Mouse (Mus musculus) thymus, adult 2 months (tissue): ENCODE results near the gene Oprm1. TPM values are rescaled to one million over a fixed set of nuclear protein-coding genes. Genes with fewer than 3 reads are reported as not detected.

Experiments used
- DNase-seq: peaks from one replicate; pipeline ENCODE4 v3.0.0; 2021
- H3K27ac ChIP-seq: fragments of 200-500 bp; 2 replicates; pipeline ENCODE4 v1.5.1; 2012; ENCODE audit warnings: low read length, control low read depth; ENCODE audit not compliant: control insufficient read depth, insufficient read depth
- H3K27me3 ChIP-seq: fragments of 200-500 bp; 2 replicates; pipeline ENCODE4 v1.6.1; 2012; ENCODE audit warnings: mild to moderate bottlenecking, low read length, moderate library complexity, mixed read lengths; ENCODE audit not compliant: control insufficient read depth, insufficient read depth
- H3K36me3 ChIP-seq: fragments of 200-500 bp; 2 replicates; pipeline ENCODE4 v1.6.1; 2012; ENCODE audit warnings: mild to moderate bottlenecking, low read length, moderate library complexity; ENCODE audit not compliant: control insufficient read depth, insufficient read depth
- H3K4me1 ChIP-seq: fragments of 200-500 bp; replicated peaks from 2 replicates; pipeline ENCODE4 v1.6.1; 2012; ENCODE audit warnings: low read length; ENCODE audit not compliant: control insufficient read depth, insufficient read depth
- H3K4me3 ChIP-seq: fragments of 200-500 bp; 2 replicates; pipeline ENCODE4 v1.5.1; 2012; ENCODE audit warnings: mild to moderate bottlenecking, low read length, control low read depth, moderate library complexity; ENCODE audit not compliant: control insufficient read depth, insufficient read depth
- CTCF ChIP-seq: fragments of 200-500 bp; IDR thresholded peaks from 2 replicates; pipeline ENCODE4 v1.5.1; 2012; ENCODE audit warnings: mild to moderate bottlenecking, control low read depth, low read length, moderate library complexity, borderline replicate concordance; ENCODE audit not compliant: control insufficient read depth, poor library complexity, insufficient read depth; ENCODE audit errors: extremely low read depth
- POLR2A ChIP-seq: fragments of 200-500 bp; IDR thresholded peaks from 2 replicates; pipeline ENCODE4 v1.6.1; 2012; ENCODE audit warnings: mild to moderate bottlenecking, low read length, control low read depth, moderate library complexity; ENCODE audit not compliant: control insufficient read depth, poor library complexity, insufficient read depth; ENCODE audit errors: extremely low read depth
- WGBS: fragments of 180-500 bp; shearing (Covaris S2); methylation state at CpG from one replicate; pipeline ENCODE4 v1.1.7; 2018; 5-methylcytosine and 5-hydroxymethylcytosine counted together
- polyA plus RNA-seq: library from polyadenylated mRNA; depleted of rRNA; stranded (reverse); fragments of >200 nt; gene quantifications from 2 replicates; pipeline ENCODE4 v1.2.3, GENCODE M21; 2012; rRNA removed

The Oprm1 gene
- polyA plus RNA-seq, 1 experiment: not detected

GRCm38 (mm10) chr10:7076662-7077211, 318.4 kb downstream of the Oprm1 start:
- no peaks in the 10 kb centered on the region for H3K4me1 ChIP-seq
- DNase-seq: no peak
- 70% methylated on average over 7 of the region's 8 CpGs for WGBS
- no peaks in the 10 kb centered on the region for H3K27me3 ChIP-seq
- TF ChIP-seq CTCF (no peak), POLR2A (no peak)
- no peak overlapping the region for H3K4me3 ChIP-seq
- no peaks in the 10 kb centered on the region for H3K36me3 ChIP-seq
- no peak overlapping the region for H3K27ac ChIP-seq

GRCm38 (mm10) chr10:7077389-7077808, 319.1 kb downstream of the Oprm1 start:
- TF ChIP-seq CTCF (no peak), POLR2A (no peak)
- H3K4me1 ChIP-seq: no peaks in the 10 kb centered on the region
- no peak for DNase-seq
- no peaks in the 10 kb centered on the region for H3K27me3 ChIP-seq
- H3K36me3 ChIP-seq: no peaks in the 10 kb centered on the region
- H3K27ac ChIP-seq: no peak overlapping the region
- WGBS: 92% methylated on average over 7 of the region's 7 CpGs
- H3K4me3 ChIP-seq: no peak overlapping the region

GRCm38 (mm10) chr10:7077971-7078370, 319.7 kb downstream of the Oprm1 start:
- 94% methylated on average over 1 of the region's 1 CpGs for WGBS
- no peaks in the 10 kb centered on the region for H3K27me3 ChIP-seq
- no peaks in the 10 kb centered on the region for H3K4me1 ChIP-seq
- no peak for DNase-seq
- H3K36me3 ChIP-seq: no peaks in the 10 kb centered on the region
- TF ChIP-seq POLR2A (no peak), CTCF (no peak)
- no peak overlapping the region for H3K27ac ChIP-seq
- H3K4me3 ChIP-seq: no peak overlapping the region

Other genes with a start within 250 kb of the Oprm1 start
- gene Gm10945, start 3.3 kb downstream of the Oprm1 start, polyA plus RNA-seq: not detected in 2 replicates